Mouse (Mus musculus) ES-E14 (cell line): ENCODE measurements at regions not wholly inside any gene's neighbourhood (a gene's known extent, or its start where the extent isn't known, plus 50 kb on each side); places are given as distances from the start of the nearest gene placed in this dataset.

Source experiments
- DNase-seq: peaks from one replicate; pipeline ENCODE4 v3.0.0-alpha.2; 2013; ENCODE audit warnings: low read depth, low spot score
- H3K27ac ChIP-seq: 2 replicates; pipeline ENCODE4 v1.5.1; 2012; ENCODE audit warnings: low read depth, mild to moderate bottlenecking, low read length, moderate library complexity, mixed read lengths; ENCODE audit not compliant: poor library complexity, insufficient read depth, severe bottlenecking
- H3K36me3 ChIP-seq: 2 replicates; pipeline ENCODE4 v1.6.1; 2012; ENCODE audit warnings: mild to moderate bottlenecking, low read length, moderate library complexity, mixed read lengths; ENCODE audit not compliant: control insufficient read depth, poor library complexity, insufficient read depth, severe bottlenecking
- H3K4me1 ChIP-seq, 2 experiments: fragments of 150-350 bp in 1 of 2; sonication (generic) in 1 of 2; 2 replicates each; pipeline ENCODE4 v1.6.1; 2012; ENCODE audit warnings: low read length in 2 of 2, mild to moderate bottlenecking in 1 of 2, mixed read lengths in 1 of 2; ENCODE audit not compliant: control insufficient read depth in 2 of 2, insufficient read depth in 2 of 2, poor library complexity in 1 of 2
- H3K4me3 ChIP-seq, 2 experiments: fragments of 150-350 bp in 1 of 2; sonication (generic) in 1 of 2; 2 replicates each; pipeline ENCODE4 v1.5.1; 2012; ENCODE audit warnings: low read length in 2 of 2, low read depth in 1 of 2, mild to moderate bottlenecking in 1 of 2, mixed read lengths in 1 of 2; ENCODE audit not compliant: insufficient read depth in 1 of 2, poor library complexity in 1 of 2, severe bottlenecking in 1 of 2
- H3K9ac ChIP-seq: 2 replicates; pipeline ENCODE4 v1.6.1; 2012; ENCODE audit warnings: low read depth, mild to moderate bottlenecking, low read length, mixed read lengths; ENCODE audit not compliant: poor library complexity, insufficient read depth, severe bottlenecking
- H3K9me3 ChIP-seq: fragments of 150-350 bp; sonication (generic); 2 replicates; pipeline ENCODE4 v1.6.1; 2012; ENCODE audit warnings: low read depth, mild to moderate bottlenecking, low read length; ENCODE audit not compliant: control insufficient read depth, insufficient read depth
- CHD2 ChIP-seq: IDR thresholded peaks from 2 replicates; pipeline ENCODE4 v1.6.1; 2014; ENCODE audit warnings: mild to moderate bottlenecking, low read depth, low read length, inconsistent platforms
- HCFC1 ChIP-seq: IDR thresholded peaks from 2 replicates; pipeline ENCODE4 v1.6.1; 2012; ENCODE audit warnings: low read length, inconsistent platforms, borderline replicate concordance; ENCODE audit not compliant: insufficient read depth
- MAFK ChIP-seq: IDR thresholded peaks from 2 replicates; pipeline ENCODE4 v1.6.1; 2014; ENCODE audit warnings: mild to moderate bottlenecking, low read depth, low read length, inconsistent platforms; ENCODE audit not compliant: insufficient read depth
- ZC3H11A ChIP-seq: IDR thresholded peaks from 2 replicates; pipeline ENCODE4 v1.6.1; 2012; ENCODE audit warnings: low read depth, mild to moderate bottlenecking, inconsistent platforms, low read length, borderline replicate concordance
- ZNF384 ChIP-seq: IDR thresholded peaks from 2 replicates; pipeline ENCODE4 v1.6.1; 2012; ENCODE audit warnings: low read depth, low read length, inconsistent platforms
- in situ Hi-C, 2 experiments: fragments of 600-800 bp; cut with MboI; formaldehyde crosslinking; loops; one replicate each; pipeline ENCODE4 v1.15.1; 2025; ENCODE audit warnings: low sequenced_read_pairs in 2 of 2, inconsistent platforms in 1 of 2; ENCODE audit not compliant: unreplicated experiment in 2 of 2

DNA sequence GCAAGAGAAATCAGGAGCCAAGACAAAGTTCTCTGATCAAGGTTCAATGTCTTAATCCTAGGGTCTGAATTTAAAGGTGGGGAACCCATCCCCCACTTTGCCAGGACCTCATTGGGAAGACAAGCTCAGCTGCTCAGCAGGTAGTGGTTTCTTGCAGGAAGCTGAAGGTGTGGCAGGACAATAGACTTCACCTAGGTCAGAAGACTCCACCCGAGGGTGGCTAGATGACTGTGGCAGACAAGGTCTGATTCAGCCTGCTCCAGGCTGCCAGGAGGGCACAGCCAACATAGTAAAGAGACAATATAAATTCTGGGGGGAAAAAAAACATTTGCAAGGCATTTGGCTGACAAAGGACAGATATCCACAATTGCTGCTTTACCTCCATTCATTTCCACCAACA is 88.3 kb downstream of the Krtap20-2 start:
- peak; percentile 3 for DNase-seq
- Histone ChIP-seq H3K4me3 (no peak overlapping the region), H3K36me3 (no peaks in the 10 kb centered on the region), H3K9ac (no peak overlapping the region), H3K4me1 (peaks cover 0 to 2% of the 10 kb centered on the region in 2 experiments; a peak in 1 of 4 replicates), H3K27ac (no peak overlapping the region), H3K9me3 (no peaks in the 10 kb centered on the region)
- TF ChIP-seq ZNF384 = no peak
- in situ Hi-C loops = no loop called here

DNA sequence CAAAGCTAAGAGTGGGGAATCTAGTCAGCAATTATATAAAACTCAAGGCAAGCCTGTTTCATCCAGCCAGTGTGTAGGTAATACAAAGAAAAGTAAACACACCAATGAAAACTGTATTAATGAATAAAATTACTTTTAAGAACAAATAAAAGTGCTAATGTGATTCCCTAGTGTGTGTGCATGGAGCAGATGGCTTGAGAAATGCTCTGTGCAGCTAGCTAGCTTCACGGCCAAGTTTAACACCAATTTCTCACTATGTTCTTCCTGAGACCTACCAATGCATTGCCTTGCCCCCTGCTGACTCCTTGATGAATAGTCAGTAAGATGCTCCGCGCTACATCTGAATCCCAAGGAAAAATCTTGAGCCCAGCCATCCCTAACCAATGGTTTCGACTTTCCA is 91.0 kb downstream of the Krtap20-2 start:
- Histone ChIP-seq H3K36me3 (no peaks in the 10 kb centered on the region), H3K4me1 (peaks cover 0 to 2% of the 10 kb centered on the region in 2 experiments; a peak in 1 of 4 replicates), H3K9ac (no peak overlapping the region), H3K4me3 (no peak overlapping the region), H3K9me3 (no peaks in the 10 kb centered on the region), H3K27ac (no peak overlapping the region)
- TF ChIP-seq HCFC1 (no peak), ZC3H11A (no peak), ZNF384 (no peak), MAFK (no peak), CHD2 (no peak)
- no peak for DNase-seq
- in situ Hi-C loops = no loop called here
